Comparison of ENCODE assay signal across 12 mouse cellular contexts in the genomic region with DNA sequence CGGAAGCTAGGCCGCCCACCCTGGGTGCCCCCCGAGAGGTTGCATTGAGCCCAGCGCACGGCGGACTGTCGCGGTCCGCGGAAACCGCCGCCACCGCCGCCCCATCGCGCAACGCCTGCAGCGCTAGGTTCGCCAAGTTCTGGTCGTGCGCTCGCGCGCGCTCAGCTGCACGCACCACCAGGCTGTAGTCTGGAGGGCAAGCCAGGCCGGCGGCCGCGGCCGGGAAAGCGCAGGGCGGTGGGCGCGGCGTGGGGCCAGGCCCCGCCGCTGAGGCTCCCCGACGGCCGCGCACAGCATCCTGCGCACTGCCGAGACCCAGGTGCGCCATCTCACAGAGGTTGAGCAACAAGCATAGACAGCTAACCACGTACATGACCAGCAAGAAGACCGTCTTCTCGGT. TPM values are rescaled to one million over a fixed set of nuclear protein-coding genes. Genes with fewer than 3 reads are reported as not detected.
DNase-seq lines count a peak whose midpoint lies in the region; ATAC-seq and TF ChIP-seq lines count a peak whose summit lies in the region.
"Had no signal": no experiment of that assay in that cellular context is flagged by ENCODE, and none has a peak within 500 bp of the region (broad histone marks: within the 10 kb centered on the region; RNA-seq: fewer than 3 reads in every experiment).

No protein-coding gene starts in this region.

- no peaks in the 10 kb centered on the region for H3K4me1 ChIP-seq in forebrain, postnatal 0 days (ENCODE audit: insufficient read depth)
- H3K4me1 ChIP-seq in forebrain, embryonic 11.5 days (replicated peaks; ENCODE audit: control insufficient read depth, insufficient read depth, low read length) = no peaks in the 10 kb centered on the region
- peaks cover 11% of the 10 kb centered on the region; the same call in 1 of the 2 replicates for H3K4me1 ChIP-seq in liver, embryonic 12.5 days
- H3K4me1 ChIP-seq in hindbrain, embryonic 13.5 days (replicated peaks) = no peaks in the 10 kb centered on the region; the same call in 1 of the 2 replicates
- 0 out of 2 replicates have a peak, but pooled peaks cover 3% of the 10 kb centered on the region for H3K4me1 ChIP-seq in neural tube, embryonic 12.5 days

- no peaks in the 10 kb centered on the region for H3K36me3 ChIP-seq in forebrain, postnatal 0 days (ENCODE audit: insufficient read depth)
- H3K36me3 ChIP-seq in forebrain, embryonic 11.5 days (ENCODE audit: control insufficient read depth, insufficient read depth, low read length) = no peaks in the 10 kb centered on the region
- H3K36me3 ChIP-seq in liver, embryonic 12.5 days = no peaks in the 10 kb centered on the region
- H3K36me3 ChIP-seq in hindbrain, embryonic 13.5 days = no peaks in the 10 kb centered on the region
- no peaks in the 10 kb centered on the region for H3K36me3 ChIP-seq in neural tube, embryonic 12.5 days

- no peak overlapping the region for H3K9ac ChIP-seq in forebrain, postnatal 0 days
- H3K9ac ChIP-seq in forebrain, embryonic 11.5 days (ENCODE audit: low read length) = no peak overlapping the region
- H3K9ac ChIP-seq in liver, embryonic 12.5 days = no peak overlapping the region
- no peak overlapping the region for H3K9ac ChIP-seq in hindbrain, embryonic 13.5 days
- H3K9ac ChIP-seq in neural tube, embryonic 12.5 days = no peak overlapping the region

- no peak for DNase-seq in forebrain, postnatal 0 days
- no peak for DNase-seq in forebrain, embryonic 11.5 days (ENCODE audit: low spot score)
- no peak for DNase-seq in liver
- no peak for DNase-seq in right cerebral cortex, postnatal 10 days (ENCODE audit: low spot score in 2 of 2)
- DNase-seq: B cell, adult 2 months; cerebellum, adult 2 months; layer of hippocampus, adult 9-11 months; right cerebral cortex, postnatal 4 days had no signal

- TF ChIP-seq CTCF in forebrain, postnatal 0 days (IDR thresholded peaks at IDR 0.05; ENCODE audit: low read depth) = no peak

- 5% methylated on average over 48 of the region's 48 CpGs for WGBS in forebrain, postnatal 0 days
- WGBS in forebrain, embryonic 11.5 days = 4% methylated on average over 48 of the region's 48 CpGs
- WGBS in liver, embryonic 12.5 days (ENCODE audit: insufficient replicate concordance) = 4% methylated on average over 48 of the region's 48 CpGs
- WGBS in hindbrain, embryonic 13.5 days = 3% methylated on average over 48 of the region's 48 CpGs
- 3% methylated on average over 48 of the region's 48 CpGs for WGBS in neural tube, embryonic 12.5 days

- H3K4me2 ChIP-seq in forebrain, postnatal 0 days (ENCODE audit: low read depth) = 0 out of 2 replicates have a peak overlapping the region, but pooled peaks have one; percentile 13
- H3K4me2 ChIP-seq in forebrain, embryonic 11.5 days (ENCODE audit: low read depth, low read length, severe bottlenecking) = no peak overlapping the region
- peak overlapping the region; percentile 21 for H3K4me2 ChIP-seq in liver, embryonic 12.5 days
- H3K4me2 ChIP-seq in hindbrain, embryonic 13.5 days = peak overlapping the region; percentile 13; the same call in 1 of the 2 replicates
- H3K4me2 ChIP-seq in neural tube, embryonic 12.5 days (replicated peaks) = peak overlapping the region; percentile 25; the same call in 1 of the 2 replicates

- no peak for ATAC-seq in forebrain, postnatal 0 days
- ATAC-seq in forebrain, embryonic 11.5 days (replicated peaks; ENCODE audit: low FRiP score) = no peak
- no peak for ATAC-seq in liver, embryonic 12.5 days
- ATAC-seq in hindbrain, embryonic 13.5 days (ENCODE audit: low FRiP score) = no peak
- no peak for ATAC-seq in neural tube, embryonic 12.5 days (ENCODE audit: low FRiP score, low read depth)
- ATAC-seq in cerebellum, adult (ENCODE audit: insufficient number of reproducible peaks, low FRiP score, low TSS enrichment) = no peak

- no peak overlapping the region for H3K27ac ChIP-seq in forebrain, postnatal 0 days (ENCODE audit: low read depth, low read length)
- H3K27ac ChIP-seq in forebrain, embryonic 11.5 days (ENCODE audit: low read depth, low read length) = no peak overlapping the region
- H3K27ac ChIP-seq in liver, embryonic 12.5 days = no peak overlapping the region
- no peak overlapping the region for H3K27ac ChIP-seq in hindbrain, embryonic 13.5 days
- H3K27ac ChIP-seq in neural tube, embryonic 12.5 days = no peak overlapping the region

- no peak overlapping the region for H3K4me3 ChIP-seq in forebrain, postnatal 0 days (ENCODE audit: low read depth, low read length)
- no peak overlapping the region for H3K4me3 ChIP-seq in forebrain, embryonic 11.5 days (ENCODE audit: low read depth, low read length)
- peak overlapping the region; percentile 13; the same call in 1 of the 2 replicates for H3K4me3 ChIP-seq in liver, embryonic 12.5 days
- peak overlapping the region; percentile 16 for H3K4me3 ChIP-seq in hindbrain, embryonic 13.5 days
- peak overlapping the region; percentile 9; the same call in 1 of the 2 replicates for H3K4me3 ChIP-seq in neural tube, embryonic 12.5 days

- H3K9me3 ChIP-seq in forebrain, postnatal 0 days (ENCODE audit: low read length) = no peaks in the 10 kb centered on the region
- no peaks in the 10 kb centered on the region for H3K9me3 ChIP-seq in forebrain, embryonic 11.5 days (ENCODE audit: control insufficient read depth, low read length)
- H3K9me3 ChIP-seq in liver, embryonic 12.5 days (replicated peaks) = no peaks in the 10 kb centered on the region
- no peaks in the 10 kb centered on the region for H3K9me3 ChIP-seq in hindbrain, embryonic 13.5 days
- H3K9me3 ChIP-seq in neural tube, embryonic 12.5 days = no peaks in the 10 kb centered on the region

- peaks cover 45% of the 10 kb centered on the region for H3K27me3 ChIP-seq in forebrain, postnatal 0 days (ENCODE audit: insufficient read depth, low read length)
- H3K27me3 ChIP-seq in forebrain, embryonic 11.5 days (ENCODE audit: control insufficient read depth, insufficient read depth, low read length) = peaks cover 39% of the 10 kb centered on the region
- H3K27me3 ChIP-seq in liver, embryonic 12.5 days (replicated peaks) = peaks cover 93% of the 10 kb centered on the region
- peaks cover 82% of the 10 kb centered on the region for H3K27me3 ChIP-seq in hindbrain, embryonic 13.5 days
- H3K27me3 ChIP-seq in neural tube, embryonic 12.5 days (replicated peaks) = peaks cover 55% of the 10 kb centered on the region

RNA-seq across cellular contexts. Expression of a gene that starts 6.5 kb away (rescaled TPM):
- total RNA-seq in forebrain, postnatal 0 days (2014; rRNA removed) = 0.76 and 1.2 TPM in 2 replicates
- polyA plus RNA-seq in forebrain, postnatal 0 days (2015; fragmentation: Nextera tagmentation; extraction: Ambion mirVana) = 0.19 and 0.31 TPM in 2 replicates
- polyA plus RNA-seq in forebrain, embryonic 11.5 days (2014; fragmentation: Nextera tagmentation; extraction: Ambion mirVana) = 0.08 TPM in 1 of 2 replicates, not detected in the other
- polyA plus RNA-seq in liver, embryonic 12.5 days (2016; fragmentation: Nextera tagmentation; extraction: Ambion mirVana) = 0.10 and 0.14 TPM in 2 replicates
- 0.14 and 0.17 TPM in 2 replicates for polyA plus RNA-seq in hindbrain, embryonic 13.5 days (2015; fragmentation: Nextera tagmentation; extraction: Ambion mirVana)
- polyA plus RNA-seq in neural tube, embryonic 12.5 days (2016; fragmentation: Nextera tagmentation; extraction: Ambion mirVana) = 0.23 and 0.39 TPM in 2 replicates

RNA-seq across cellular contexts. Expression of a gene that starts 12.9 kb away (rescaled TPM):
- total RNA-seq in forebrain, postnatal 0 days (2014; rRNA removed) = 11.2 and 13.8 TPM in 2 replicates
- 10.8 and 11.1 TPM in 2 replicates for polyA plus RNA-seq in forebrain, postnatal 0 days (2015; fragmentation: Nextera tagmentation; extraction: Ambion mirVana)
- 2.4 and 3.2 TPM in 2 replicates for polyA plus RNA-seq in forebrain, embryonic 11.5 days (2014; fragmentation: Nextera tagmentation; extraction: Ambion mirVana)
- polyA plus RNA-seq in liver, embryonic 12.5 days (2016; fragmentation: Nextera tagmentation; extraction: Ambion mirVana) = 14.2 and 14.5 TPM in 2 replicates
- 6.2 and 7.3 TPM in 2 replicates for polyA plus RNA-seq in hindbrain, embryonic 13.5 days (2015; fragmentation: Nextera tagmentation; extraction: Ambion mirVana)
- 6.5 and 7.8 TPM in 2 replicates for polyA plus RNA-seq in neural tube, embryonic 12.5 days (2016; fragmentation: Nextera tagmentation; extraction: Ambion mirVana)

RNA-seq across cellular contexts. Expression of a gene that starts 15.5 kb away (rescaled TPM):
- 122 and 157 TPM in 2 replicates for total RNA-seq in forebrain, postnatal 0 days (2014; rRNA removed)
- polyA plus RNA-seq in forebrain, postnatal 0 days (2015; fragmentation: Nextera tagmentation; extraction: Ambion mirVana) = 274 and 284 TPM in 2 replicates
- polyA plus RNA-seq in forebrain, embryonic 11.5 days (2014; fragmentation: Nextera tagmentation; extraction: Ambion mirVana) = 90.3 and 95.7 TPM in 2 replicates
- 73.7 and 81.3 TPM in 2 replicates for polyA plus RNA-seq in liver, embryonic 12.5 days (2016; fragmentation: Nextera tagmentation; extraction: Ambion mirVana)
- 177 and 182 TPM in 2 replicates for polyA plus RNA-seq in hindbrain, embryonic 13.5 days (2015; fragmentation: Nextera tagmentation; extraction: Ambion mirVana)
- polyA plus RNA-seq in neural tube, embryonic 12.5 days (2016; fragmentation: Nextera tagmentation; extraction: Ambion mirVana) = 111 and 113 TPM in 2 replicates

RNA-seq across cellular contexts. Expression of a gene that starts 25.8 kb away (rescaled TPM):
- 45.2 and 69.5 TPM in 2 replicates for total RNA-seq in forebrain, postnatal 0 days (2014; rRNA removed)
- 124 and 131 TPM in 2 replicates for polyA plus RNA-seq in forebrain, postnatal 0 days (2015; fragmentation: Nextera tagmentation; extraction: Ambion mirVana)
- polyA plus RNA-seq in forebrain, embryonic 11.5 days (2014; fragmentation: Nextera tagmentation; extraction: Ambion mirVana) = 94.3 and 103 TPM in 2 replicates
- 78.3 and 82.8 TPM in 2 replicates for polyA plus RNA-seq in liver, embryonic 12.5 days (2016; fragmentation: Nextera tagmentation; extraction: Ambion mirVana)
- polyA plus RNA-seq in hindbrain, embryonic 13.5 days (2015; fragmentation: Nextera tagmentation; extraction: Ambion mirVana) = 92.9 and 96.8 TPM in 2 replicates
- 88.0 and 91.1 TPM in 2 replicates for polyA plus RNA-seq in neural tube, embryonic 12.5 days (2016; fragmentation: Nextera tagmentation; extraction: Ambion mirVana)

RNA-seq across cellular contexts. Expression of a gene that starts 31.6 kb away (rescaled TPM):
- 5.2 and 6.9 TPM in 2 replicates for total RNA-seq in forebrain, postnatal 0 days (2014; rRNA removed)
- 22.2 and 27.6 TPM in 2 replicates for polyA plus RNA-seq in forebrain, postnatal 0 days (2015; fragmentation: Nextera tagmentation; extraction: Ambion mirVana)
- polyA plus RNA-seq in forebrain, embryonic 11.5 days (2014; fragmentation: Nextera tagmentation; extraction: Ambion mirVana) = 36.6 and 41.0 TPM in 2 replicates
- 25.1 and 26.6 TPM in 2 replicates for polyA plus RNA-seq in liver, embryonic 12.5 days (2016; fragmentation: Nextera tagmentation; extraction: Ambion mirVana)
- 30.0 and 32.9 TPM in 2 replicates for polyA plus RNA-seq in hindbrain, embryonic 13.5 days (2015; fragmentation: Nextera tagmentation; extraction: Ambion mirVana)
- polyA plus RNA-seq in neural tube, embryonic 12.5 days (2016; fragmentation: Nextera tagmentation; extraction: Ambion mirVana) = 30.1 and 30.5 TPM in 2 replicates

Comparison
In these comparisons a context has a peak if more than half of its experiments do, and no peak if none do; other contexts are left out.
1. H3K4me3 ChIP-seq: peak in liver, embryonic 12.5 days (single experiment), hindbrain, embryonic 13.5 days (single experiment) and neural tube, embryonic 12.5 days (single experiment); none in forebrain, postnatal 0 days (single experiment) and forebrain, embryonic 11.5 days (single experiment).